Mouse (Mus musculus): ENCODE results near the gene Plcxd2. TPM values are rescaled to one million over a fixed set of nuclear protein-coding genes. Genes with fewer than 3 reads are reported as not detected.

Plcxd2 gene
- total RNA-seq, 2 experiments from 2014 or later, result 91.5 to 91.9 TPM

- intact Hi-C loops (cut with DNase I), result no loop called here
- no peak for DNase-seq (ENCODE audit: low spot score in 2 of 2)
Measured at GRCm38 (mm10) chr16:45998231-45998630, 11.8 kb downstream of the Plcxd2 start.

GRCm38 (mm10) chr16:45990901-45991676 is 18.9 kb downstream of the Plcxd2 start:
- intact Hi-C loops (cut with DNase I), result loop anchor here (1.0 to 5.0 kb wide), 2 partner anchors 31 to 111 kb away; no protein-coding TSS in a partner anchor
- no peak for DNase-seq (ENCODE audit: low spot score in 2 of 2)

- intact Hi-C loops (cut with DNase I), result no loop called here
- DNase-seq (ENCODE audit: low spot score in 2 of 2), result no peak
Measured at GRCm38 (mm10) chr16:45986236-45986635, 23.8 kb downstream of the Plcxd2 start.

- intact Hi-C loops (cut with DNase I), result no loop called here
- DNase-seq (ENCODE audit: low spot score in 2 of 2), result no peak
Measured at GRCm38 (mm10) chr16:45984610-45985606, 25.1 kb downstream of the Plcxd2 start.

GRCm38 (mm10) chr16:45976251-45976650 is 33.8 kb downstream of the Plcxd2 start:
- DNase-seq (ENCODE audit: low spot score in 2 of 2), result no peak
- intact Hi-C loops (cut with DNase I), result no loop called here

- intact Hi-C loops (cut with DNase I), result loop anchor here (5.0 kb wide), 1 partner anchor 48 kb away; no protein-coding TSS in a partner anchor
- peak in 1 of 2 experiments; percentile 23 for DNase-seq (ENCODE audit: low spot score in 2 of 2)
Measured at GRCm38 (mm10) chr16:45973959-45974686, 35.9 kb downstream of the Plcxd2 start.

GRCm38 (mm10) chr16:45970187-45970586 is 39.8 kb downstream of the Plcxd2 start:
- intact Hi-C loops (cut with DNase I), result loop anchor here (5.0 kb wide), 1 partner anchor 52 kb away; no protein-coding TSS in a partner anchor
- DNase-seq (ENCODE audit: low spot score in 2 of 2), result no peak

- DNase-seq (ENCODE audit: low spot score in 2 of 2), result no peak
- intact Hi-C loops (cut with DNase I), result no loop called here
Measured at GRCm38 (mm10) chr16:45968716-45969115, 41.3 kb downstream of the Plcxd2 start.

GRCm38 (mm10) chr16:45967471-45967870 is 42.5 kb downstream of the Plcxd2 start:
- DNase-seq (ENCODE audit: low spot score in 2 of 2), result peak; percentile 71 to 82
- intact Hi-C loops (cut with DNase I), result loop anchor here (1.0 to 2.0 kb wide), 3 partner anchors 123 to 283 kb away; no protein-coding TSS in a partner anchor

GRCm38 (mm10) chr16:45966604-45967003 is 43.4 kb downstream of the Plcxd2 start:
- intact Hi-C loops (cut with DNase I), result loop anchor here (1.0 to 2.0 kb wide), 3 partner anchors 122 to 282 kb away; no protein-coding TSS in a partner anchor
- no peak for DNase-seq (ENCODE audit: low spot score in 2 of 2)

- intact Hi-C loops (cut with DNase I), result no loop called here
- no peak for DNase-seq (ENCODE audit: low spot score in 2 of 2)
Measured at GRCm38 (mm10) chr16:45964777-45965176, 45.2 kb downstream of the Plcxd2 start.

GRCm38 (mm10) chr16:45963837-45964236 is 46.2 kb downstream of the Plcxd2 start:
- no peak for DNase-seq (ENCODE audit: low spot score in 2 of 2)
- intact Hi-C loops (cut with DNase I), result no loop called here

GRCm38 (mm10) chr16:45963088-45963487 is 46.9 kb downstream of the Plcxd2 start:
- intact Hi-C loops (cut with DNase I), result no loop called here
- no peak for DNase-seq (ENCODE audit: low spot score in 2 of 2)

GRCm38 (mm10) chr16:45960978-45961377 is 49.0 kb downstream of the Plcxd2 start:
- intact Hi-C loops (cut with DNase I), result no loop called here
- no peak for DNase-seq (ENCODE audit: low spot score in 2 of 2)

- intact Hi-C loops (cut with DNase I), result no loop called here
- DNase-seq (ENCODE audit: low spot score in 2 of 2), result no peak
Measured at GRCm38 (mm10) chr16:45956390-45956950, 53.5 kb downstream of the Plcxd2 start.

- no peak for DNase-seq (ENCODE audit: low spot score in 2 of 2)
- intact Hi-C loops (cut with DNase I), result no loop called here
Measured at GRCm38 (mm10) chr16:45953394-45953793, 56.6 kb downstream of the Plcxd2 start, which contains the start of gene Phldb2. Gene Phldb2 (minus strand): TSS chr16:45953598.

GRCm38 (mm10) chr16:45952501-45952900 is 57.5 kb downstream of the Plcxd2 start:
- DNase-seq (ENCODE audit: low spot score in 2 of 2), result no peak
- intact Hi-C loops (cut with DNase I), result no loop called here

GRCm38 (mm10) chr16:45952035-45952434 is 58.0 kb downstream of the Plcxd2 start:
- intact Hi-C loops (cut with DNase I), result no loop called here
- DNase-seq (ENCODE audit: low spot score in 2 of 2), result no peak

- intact Hi-C loops (cut with DNase I), result no loop called here
- DNase-seq (ENCODE audit: low spot score in 2 of 2), result no peak
Measured at GRCm38 (mm10) chr16:45946335-45946734, 63.7 kb downstream of the Plcxd2 start.

All from left cerebral cortex, postnatal 25 days (tissue).